Mouse (Mus musculus): ENCODE results near the gene B3gnt7. TPM values are rescaled to one million over a fixed set of nuclear protein-coding genes. Genes with fewer than 3 reads are reported as not detected.

Gene B3gnt7
- 3.4 and 4.7 TPM in 2 replicates for polyA plus RNA-seq (2014; fragmentation: Nextera tagmentation; extraction: Ambion mirVana)

- Histone ChIP-seq H3K9me3 (ENCODE audit: control insufficient read depth, low read length) (no peaks in the 10 kb centered on the region), H3K36me3 (ENCODE audit: control insufficient read depth, insufficient read depth, low read length) (no peaks in the 10 kb centered on the region), H3K4me1 (ENCODE audit: control insufficient read depth, insufficient read depth, low read length) (0 out of 2 replicates have a peak, but pooled peaks cover 3% of the 10 kb centered on the region), H3K27ac (ENCODE audit: low read depth, low read length) (no peak within 1 kb of the TSS), H3K4me2 (ENCODE audit: low read depth) (peak within 1 kb of the TSS; percentile 98), H3K9ac (ENCODE audit: low read length) (peak within 1 kb of the TSS; percentile 60), H3K27me3 (ENCODE audit: control insufficient read depth, insufficient read depth, low read length) (peaks cover 39% of the 10 kb centered on the region), H3K4me3 (ENCODE audit: low read depth, low read length) (peak within 1 kb of the TSS; percentile 55)
- WGBS, result 27% methylated on average over 6 of the region's 6 CpGs
- ATAC-seq (ENCODE audit: insufficient read depth, low FRiP score, low TSS enrichment) (no peak), DNase-seq (ENCODE audit: low spot score) (no peak)
Observed at GRCm38 (mm10) chr1:86302532-86302931, at the start of gene B3gnt7. Gene B3gnt7, plus strand, starts transcription at chr1:86302832.

- DNase-seq (ENCODE audit: low spot score), result no peak
- no peaks in the 10 kb centered on the region for H3K9me3 ChIP-seq (ENCODE audit: control insufficient read depth, low read length)
- 91% methylated on average over 8 of the region's 8 CpGs for WGBS
- no peaks in the 10 kb centered on the region for H3K27me3 ChIP-seq (ENCODE audit: control insufficient read depth, insufficient read depth, low read length)
- no peak overlapping the region for H3K27ac ChIP-seq (ENCODE audit: low read depth, low read length)
- H3K4me3 ChIP-seq (ENCODE audit: low read depth, low read length), result no peak overlapping the region
- H3K4me1 ChIP-seq (ENCODE audit: control insufficient read depth, insufficient read depth, low read length), result no peaks in the 10 kb centered on the region
- H3K4me2 ChIP-seq (ENCODE audit: low read depth), result no peak overlapping the region
- H3K36me3 ChIP-seq (ENCODE audit: control insufficient read depth, insufficient read depth, low read length), result no peaks in the 10 kb centered on the region; the same call in 1 of the 2 replicates
- no peak overlapping the region for H3K9ac ChIP-seq (ENCODE audit: low read length)
- no peak for ATAC-seq (ENCODE audit: insufficient read depth, low FRiP score, low TSS enrichment)
Observed at GRCm38 (mm10) chr1:86253410-86253809, 49.2 kb upstream of the B3gnt7 start.

- no peaks in the 10 kb centered on the region for H3K4me1 ChIP-seq (ENCODE audit: control insufficient read depth, insufficient read depth, low read length)
- H3K36me3 ChIP-seq (ENCODE audit: control insufficient read depth, insufficient read depth, low read length), result no peaks in the 10 kb centered on the region; the same call in 1 of the 2 replicates
- H3K4me2 ChIP-seq (ENCODE audit: low read depth), result no peak overlapping the region
- no peak overlapping the region for H3K9ac ChIP-seq (ENCODE audit: low read length)
- no peak for ATAC-seq (ENCODE audit: insufficient read depth, low FRiP score, low TSS enrichment)
- no peak overlapping the region for H3K27ac ChIP-seq (ENCODE audit: low read depth, low read length)
- H3K4me3 ChIP-seq (ENCODE audit: low read depth, low read length), result no peak overlapping the region
- 81% methylated on average over 4 of the region's 4 CpGs for WGBS
- H3K27me3 ChIP-seq (ENCODE audit: control insufficient read depth, insufficient read depth, low read length), result no peaks in the 10 kb centered on the region
- H3K9me3 ChIP-seq (ENCODE audit: control insufficient read depth, low read length), result no peaks in the 10 kb centered on the region
- no peak for DNase-seq (ENCODE audit: low spot score)
Observed at GRCm38 (mm10) chr1:86256311-86256710, 46.3 kb upstream of the B3gnt7 start.

GRCm38 (mm10) chr1:86257228-86257627, 45.4 kb upstream of the B3gnt7 start:
- no peaks in the 10 kb centered on the region for H3K27me3 ChIP-seq (ENCODE audit: control insufficient read depth, insufficient read depth, low read length)
- no peak overlapping the region for H3K9ac ChIP-seq (ENCODE audit: low read length)
- H3K27ac ChIP-seq (ENCODE audit: low read depth, low read length), result no peak overlapping the region
- DNase-seq (ENCODE audit: low spot score) (no peak), ATAC-seq (ENCODE audit: insufficient read depth, low FRiP score, low TSS enrichment) (no peak)
- H3K4me1 ChIP-seq (ENCODE audit: control insufficient read depth, insufficient read depth, low read length), result no peaks in the 10 kb centered on the region
- H3K9me3 ChIP-seq (ENCODE audit: control insufficient read depth, low read length), result no peaks in the 10 kb centered on the region
- H3K36me3 ChIP-seq (ENCODE audit: control insufficient read depth, insufficient read depth, low read length), result no peaks in the 10 kb centered on the region; the same call in 1 of the 2 replicates
- H3K4me2 ChIP-seq (ENCODE audit: low read depth), result no peak overlapping the region
- no peak overlapping the region for H3K4me3 ChIP-seq (ENCODE audit: low read depth, low read length)
- 89% methylated on average over 8 of the region's 8 CpGs for WGBS

GRCm38 (mm10) chr1:86258171-86258824, 44.3 kb upstream of the B3gnt7 start:
- DNase-seq (ENCODE audit: low spot score), result no peak
- Histone ChIP-seq H3K4me1 (ENCODE audit: control insufficient read depth, insufficient read depth, low read length) (no peaks in the 10 kb centered on the region), H3K9ac (ENCODE audit: low read length) (no peak overlapping the region), H3K4me2 (ENCODE audit: low read depth) (no peak overlapping the region), H3K9me3 (ENCODE audit: control insufficient read depth, low read length) (no peaks in the 10 kb centered on the region), H3K27me3 (ENCODE audit: control insufficient read depth, insufficient read depth, low read length) (no peaks in the 10 kb centered on the region), H3K36me3 (ENCODE audit: control insufficient read depth, insufficient read depth, low read length) (no peaks in the 10 kb centered on the region), H3K4me3 (ENCODE audit: low read depth, low read length) (no peak overlapping the region), H3K27ac (ENCODE audit: low read depth, low read length) (no peak overlapping the region)
- ATAC-seq (ENCODE audit: insufficient read depth, low FRiP score, low TSS enrichment), result no peak
- 84% methylated on average over 7 of the region's 7 CpGs for WGBS

- no peaks in the 10 kb centered on the region for H3K4me1 ChIP-seq (ENCODE audit: control insufficient read depth, insufficient read depth, low read length)
- H3K27me3 ChIP-seq (ENCODE audit: control insufficient read depth, insufficient read depth, low read length), result no peaks in the 10 kb centered on the region
- 78% methylated on average over 7 of the region's 7 CpGs for WGBS
- DNase-seq (ENCODE audit: low spot score) (no peak), ATAC-seq (ENCODE audit: insufficient read depth, low FRiP score, low TSS enrichment) (no peak)
- H3K27ac ChIP-seq (ENCODE audit: low read depth, low read length), result no peak overlapping the region
- H3K4me3 ChIP-seq (ENCODE audit: low read depth, low read length), result no peak overlapping the region
- no peaks in the 10 kb centered on the region for H3K36me3 ChIP-seq (ENCODE audit: control insufficient read depth, insufficient read depth, low read length)
- no peak overlapping the region for H3K4me2 ChIP-seq (ENCODE audit: low read depth)
- no peak overlapping the region for H3K9ac ChIP-seq (ENCODE audit: low read length)
- H3K9me3 ChIP-seq (ENCODE audit: control insufficient read depth, low read length), result no peaks in the 10 kb centered on the region
Observed at GRCm38 (mm10) chr1:86263564-86264339, 38.9 kb upstream of the B3gnt7 start.

- no peak for ATAC-seq (ENCODE audit: insufficient read depth, low FRiP score, low TSS enrichment)
- Histone ChIP-seq H3K27ac (ENCODE audit: low read depth, low read length) (no peak overlapping the region), H3K9ac (ENCODE audit: low read length) (no peak overlapping the region), H3K4me2 (ENCODE audit: low read depth) (no peak overlapping the region), H3K9me3 (ENCODE audit: control insufficient read depth, low read length) (no peaks in the 10 kb centered on the region), H3K27me3 (ENCODE audit: control insufficient read depth, insufficient read depth, low read length) (no peaks in the 10 kb centered on the region), H3K4me1 (ENCODE audit: control insufficient read depth, insufficient read depth, low read length) (no peaks in the 10 kb centered on the region), H3K36me3 (ENCODE audit: control insufficient read depth, insufficient read depth, low read length) (no peaks in the 10 kb centered on the region), H3K4me3 (ENCODE audit: low read depth, low read length) (no peak overlapping the region)
- no peak for DNase-seq (ENCODE audit: low spot score)
- WGBS, result 75% methylated on average over 3 of the region's 3 CpGs
Observed at GRCm38 (mm10) chr1:86265060-86265459, 37.6 kb upstream of the B3gnt7 start.

GRCm38 (mm10) chr1:86268492-86269189, 34.0 kb upstream of the B3gnt7 start:
- Histone ChIP-seq H3K27me3 (ENCODE audit: control insufficient read depth, insufficient read depth, low read length) (no peaks in the 10 kb centered on the region), H3K9ac (ENCODE audit: low read length) (no peak overlapping the region), H3K36me3 (ENCODE audit: control insufficient read depth, insufficient read depth, low read length) (no peaks in the 10 kb centered on the region), H3K9me3 (ENCODE audit: control insufficient read depth, low read length) (no peaks in the 10 kb centered on the region), H3K27ac (ENCODE audit: low read depth, low read length) (no peak overlapping the region), H3K4me2 (ENCODE audit: low read depth) (no peak overlapping the region), H3K4me3 (ENCODE audit: low read depth, low read length) (no peak overlapping the region), H3K4me1 (ENCODE audit: control insufficient read depth, insufficient read depth, low read length) (no peaks in the 10 kb centered on the region)
- no peak for ATAC-seq (ENCODE audit: insufficient read depth, low FRiP score, low TSS enrichment)
- DNase-seq (ENCODE audit: low spot score), result no peak
- WGBS, result 88% methylated on average over 9 of the region's 9 CpGs

All from neural tube, embryonic 11.5 days (tissue).